Mouse (Mus musculus) stomach, postnatal 0 days (tissue): ENCODE results near the gene Rrp36.

Experiments
- CTCF ChIP-seq: IDR thresholded peaks from 2 replicates; pipeline ENCODE4 v1.5.1; 2016; ENCODE audit warnings: antibody characterized with exemption, low read depth, mild to moderate bottlenecking, moderate library complexity
- EP300 ChIP-seq: optimal IDR thresholded peaks from 2 replicates; pipeline ENCODE3; 2016; ENCODE audit warnings: antibody characterized with exemption

- TF ChIP-seq EP300 (no peak), CTCF (peak; percentile 87)
These were observed 37.2 kb downstream of the Rrp36 start for GRCm38 (mm10) chr17:46636831-46637523.
